Mouse (Mus musculus) kidney, adult 2 months (tissue): Measurements from ENCODE around the gene Ube2c.

Source experiments
- CTCF ChIP-seq: fragments of 200-500 bp; conservative IDR thresholded peaks from 2 replicates; pipeline ENCODE4 v1.5.1; 2011; ENCODE audit warnings: low read depth, mild to moderate bottlenecking, control low read depth, low read length, moderate library complexity, mixed read lengths; ENCODE audit not compliant: insufficient read depth, insufficient read length
- POLR2A ChIP-seq: fragments of 200-500 bp; IDR thresholded peaks from one replicate; pipeline ENCODE4 v1.6.1; 2011; ENCODE audit warnings: low read depth, low read length, control low read depth

GRCm38 (mm10) chr2:164822636-164823165 lies 53.0 kb downstream of the Ube2c start, which contains the start of gene Zswim1:
- TF ChIP-seq CTCF: no peak
- TF ChIP-seq POLR2A: peak; percentile 91
